Mouse (Mus musculus) thymus, postnatal 4 days (tissue): Measurements from ENCODE around the gene Fam208a.

Source experiments
- DNase-seq: peaks from one replicate; pipeline ENCODE4 v3.0.0; 2021

The Fam208a gene

GRCm38 (mm10) chr14:27428573-27428972, at the start of gene Fam208a:
Fam208a (plus strand) TSS chr14:27428834.
- peak; percentile 97 for DNase-seq

GRCm38 (mm10) chr14:27379404-27379803, 49.2 kb upstream of the Fam208a start:
- no peak for DNase-seq

GRCm38 (mm10) chr14:27381459-27381858, 47.2 kb upstream of the Fam208a start:
- DNase-seq, result no peak

- no peak for DNase-seq
These were observed 45.3 kb upstream of the Fam208a start for GRCm38 (mm10) chr14:27383321-27383830.

DNA sequence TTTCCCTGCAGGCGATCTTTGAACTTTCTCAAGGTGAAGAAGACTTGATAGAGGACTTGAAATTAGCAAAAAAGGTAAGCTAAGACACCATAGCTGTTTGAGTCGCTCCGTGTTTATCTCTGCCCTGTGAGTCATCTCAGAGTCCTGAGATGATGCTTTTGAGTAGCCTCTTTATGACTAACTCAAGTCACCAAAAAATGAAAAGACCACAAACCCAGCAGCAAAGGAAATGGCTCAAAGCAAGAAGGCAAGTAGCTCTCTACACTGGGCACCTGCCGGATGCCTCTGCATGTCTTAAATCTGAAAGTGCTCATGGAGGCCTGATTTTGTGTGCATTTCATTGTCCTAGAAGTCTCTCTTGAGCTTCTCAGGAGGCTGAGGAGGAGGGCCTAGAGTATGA, 44.5 kb upstream of the Fam208a start:
- DNase-seq, result peak; percentile 35

DNA sequence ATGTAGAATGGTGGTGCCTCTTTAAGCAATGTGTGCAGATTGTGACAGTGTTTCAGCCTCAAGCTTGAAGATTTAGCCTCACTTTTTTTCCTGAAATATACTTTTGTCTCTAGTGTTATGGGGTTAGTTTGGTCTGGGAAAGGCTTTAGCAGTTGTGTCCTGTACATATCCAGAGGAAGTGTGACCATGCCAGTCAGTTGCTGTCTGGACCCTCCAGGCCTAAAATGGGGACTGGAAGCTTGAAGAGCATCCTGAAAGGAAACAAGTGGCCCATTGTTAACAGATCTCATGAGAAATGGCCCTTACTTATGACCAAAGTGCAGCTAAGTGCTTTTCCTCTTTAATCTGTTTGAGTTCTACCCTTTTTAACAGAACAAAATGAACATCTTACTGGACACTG, 40.0 kb upstream of the Fam208a start:
- DNase-seq, result no peak

DNA sequence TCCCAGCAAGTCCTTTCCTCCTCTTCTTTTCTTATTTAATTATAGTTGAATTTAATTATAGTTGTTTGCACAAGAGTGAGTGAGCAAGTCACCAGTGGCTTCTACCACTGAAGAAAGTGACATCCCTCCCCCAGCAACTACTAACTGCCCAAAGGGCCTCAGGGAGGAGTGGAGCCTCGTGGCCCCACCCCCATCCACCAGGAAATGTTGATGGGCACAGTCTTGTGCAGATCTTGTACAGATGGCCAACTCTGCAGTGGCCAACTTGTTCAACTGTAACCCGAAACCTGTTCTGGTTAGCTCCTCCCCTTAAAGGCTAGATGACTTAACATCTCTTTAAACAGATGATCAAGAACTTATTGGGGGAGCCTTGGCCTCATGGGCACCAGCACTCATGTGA, 38.9 kb upstream of the Fam208a start:
- no peak for DNase-seq

DNA sequence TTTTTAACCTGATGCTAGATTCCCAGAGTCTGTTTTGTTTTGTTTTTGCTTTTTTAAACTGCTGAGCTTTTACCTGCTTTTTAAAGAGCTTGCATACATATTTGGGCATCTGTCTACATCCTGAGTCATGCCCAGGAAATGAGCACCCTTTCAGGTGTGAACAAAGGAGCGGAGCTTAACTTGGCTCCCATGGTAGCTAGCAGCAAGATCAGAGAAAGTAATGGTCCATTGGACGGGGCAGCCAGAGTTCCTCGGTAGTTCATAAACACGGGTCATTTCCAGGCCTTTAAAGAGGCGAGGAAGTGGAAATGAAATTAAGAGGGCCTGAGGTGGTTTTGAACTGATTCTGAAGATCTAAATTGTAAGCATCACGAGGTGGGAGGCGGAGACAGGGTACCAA, 38.0 kb upstream of the Fam208a start:
- DNase-seq, result no peak

- DNase-seq, result peak; percentile 28
These were observed 36.8 kb upstream of the Fam208a start for GRCm38 (mm10) chr14:27391776-27392308.

GRCm38 (mm10) chr14:27392660-27393059, 36.0 kb upstream of the Fam208a start:
- DNase-seq, result no peak

GRCm38 (mm10) chr14:27393806-27394205, 34.8 kb upstream of the Fam208a start:
- no peak for DNase-seq

DNA sequence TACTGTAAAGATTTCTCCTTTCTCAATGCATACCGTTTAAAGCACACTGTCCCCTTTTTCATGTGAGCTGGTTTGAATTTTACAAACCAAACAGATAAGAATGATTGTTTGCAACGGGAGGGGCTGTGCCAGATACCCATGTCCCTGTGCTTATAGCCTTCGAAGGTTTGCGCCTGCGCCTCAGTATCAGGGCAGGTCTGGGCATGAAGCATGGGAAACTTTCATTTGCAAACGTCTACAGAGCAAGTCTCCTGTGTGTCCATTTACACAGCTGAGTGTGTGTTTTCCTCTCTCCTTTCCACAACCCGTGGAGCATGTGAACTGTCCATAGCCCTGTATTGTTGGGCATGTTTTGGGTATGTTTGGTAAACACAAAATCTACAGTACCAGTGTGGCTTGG, 32.2 kb upstream of the Fam208a start:
- no peak for DNase-seq

- no peak for DNase-seq
These were observed 31.1 kb upstream of the Fam208a start for GRCm38 (mm10) chr14:27397526-27397925.

GRCm38 (mm10) chr14:27400495-27400894, 28.1 kb upstream of the Fam208a start:
- no peak for DNase-seq

GRCm38 (mm10) chr14:27401717-27402278, 26.8 kb upstream of the Fam208a start:
- peak; percentile 43 for DNase-seq

DNA sequence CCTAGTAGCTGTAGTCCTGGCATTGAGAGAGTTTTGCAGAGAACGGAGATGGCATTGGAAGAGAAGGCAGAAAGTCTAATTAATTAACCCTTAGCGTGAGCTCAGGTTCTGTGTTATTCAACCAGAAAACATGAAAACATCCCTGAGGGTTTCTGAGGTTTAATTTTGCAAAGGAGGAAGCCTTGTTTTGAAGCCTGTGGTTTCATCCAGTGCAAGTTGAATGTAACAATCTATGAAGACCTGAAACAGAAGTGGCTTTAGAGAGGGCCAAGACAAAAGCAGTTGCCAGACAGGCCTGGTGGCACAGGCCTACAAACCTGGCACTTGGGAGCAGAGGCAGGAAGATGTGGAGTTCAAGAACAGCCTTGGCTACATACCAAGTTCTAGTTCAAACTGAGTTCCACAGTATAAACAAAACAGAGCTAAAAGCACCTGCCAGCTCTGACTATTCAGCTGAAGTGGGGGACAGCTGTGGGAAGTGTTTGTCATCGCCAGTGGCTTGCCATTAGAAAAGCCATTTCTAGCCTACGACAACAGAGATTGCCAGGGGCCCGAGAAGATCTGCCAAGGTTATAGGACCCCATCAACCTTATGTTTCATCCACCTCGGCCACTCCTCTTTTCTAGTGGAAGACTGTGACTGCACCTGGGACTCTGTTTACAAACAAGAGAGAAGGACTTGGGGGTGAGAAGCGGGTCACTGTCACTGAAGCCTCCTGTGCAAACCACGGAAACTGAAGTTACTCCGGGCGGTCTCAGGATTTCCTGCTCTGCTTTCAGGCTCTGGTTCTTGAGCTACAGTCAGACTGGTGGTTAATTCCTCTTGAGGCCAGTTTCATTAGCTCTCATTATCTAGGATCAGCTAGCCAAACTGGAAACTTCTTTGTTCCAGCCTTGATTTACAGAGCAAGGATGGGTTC, 26.0 kb upstream of the Fam208a start:
- DNase-seq, result peak; percentile 55

DNA sequence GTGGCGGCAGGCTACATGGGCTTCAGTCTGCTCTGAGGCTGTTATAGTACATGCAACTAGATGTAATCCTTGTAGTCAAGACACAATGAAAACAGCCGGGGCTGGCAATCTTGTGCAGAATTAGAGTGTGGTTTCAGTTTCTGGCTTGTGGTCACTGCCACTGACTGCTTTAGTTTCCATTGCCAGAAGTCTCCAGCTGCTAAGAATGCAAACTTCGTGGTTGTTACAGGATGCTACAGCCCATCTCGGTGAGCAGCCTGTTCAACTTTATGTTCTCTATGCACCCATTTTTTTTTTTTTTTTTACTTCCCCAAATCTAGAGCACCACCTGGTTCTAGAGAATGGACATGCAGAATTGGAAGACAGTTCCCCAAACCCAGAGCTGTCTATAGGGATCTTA, 23.2 kb upstream of the Fam208a start:
- peak; percentile 55 for DNase-seq

- no peak for DNase-seq
These were observed 22.7 kb upstream of the Fam208a start for GRCm38 (mm10) chr14:27405947-27406346.

DNA sequence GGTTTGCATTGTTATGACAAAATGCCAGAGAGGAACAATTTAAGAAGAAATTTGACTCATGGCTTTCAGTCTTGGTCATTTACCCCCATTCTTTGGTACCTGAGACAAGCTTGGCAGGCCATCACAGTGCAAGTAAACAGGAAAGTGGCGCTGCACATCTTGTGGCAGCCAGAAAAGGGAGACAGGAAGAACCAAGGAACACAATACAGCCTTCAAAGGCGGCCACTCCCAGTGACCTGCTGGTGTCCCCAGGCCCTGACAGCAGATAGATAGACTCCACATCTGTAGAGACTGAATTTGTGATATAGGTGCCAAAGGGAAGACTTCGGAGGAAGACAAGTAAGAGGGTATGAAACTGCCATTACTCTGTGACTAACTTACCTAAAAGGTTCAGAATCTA, 20.4 kb upstream of the Fam208a start:
- no peak for DNase-seq

GRCm38 (mm10) chr14:27409662-27410061, 19.0 kb upstream of the Fam208a start:
- DNase-seq, result no peak

- no peak for DNase-seq
These were observed 17.1 kb upstream of the Fam208a start for GRCm38 (mm10) chr14:27411492-27411891.

GRCm38 (mm10) chr14:27412699-27413098, 15.9 kb upstream of the Fam208a start:
- DNase-seq, result no peak

DNA sequence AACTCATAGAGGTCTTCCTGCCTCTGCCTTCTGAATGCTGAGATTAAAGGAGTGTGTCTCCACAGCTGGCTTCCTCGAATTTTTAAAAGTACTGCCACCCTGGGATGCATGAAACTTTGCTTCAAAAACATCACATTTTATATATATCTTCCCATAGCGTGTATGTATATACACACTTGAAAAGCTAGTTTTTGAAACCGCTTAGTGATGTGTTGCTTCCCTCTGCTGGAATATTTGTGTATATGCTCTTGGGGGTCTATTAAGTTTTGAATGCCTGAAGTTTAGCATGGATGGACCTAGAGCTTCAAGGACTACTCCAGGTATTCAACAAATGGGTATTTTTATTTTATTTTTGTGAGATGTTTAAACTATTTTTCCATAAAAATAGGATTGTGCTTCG, 14.7 kb upstream of the Fam208a start:
- DNase-seq, result no peak

GRCm38 (mm10) chr14:27420816-27421215, 7.8 kb upstream of the Fam208a start:
- no peak for DNase-seq
